Mouse (Mus musculus): ENCODE results near the gene Reep3. TPM values are rescaled to one million over a fixed set of nuclear protein-coding genes. Genes with fewer than 3 reads are reported as not detected.

The Reep3 gene
- polyA plus RNA-seq, 1 experiment = 14.7 TPM

- Histone ChIP-seq H3K27me3 (ENCODE audit: control insufficient read depth, insufficient read depth, insufficient read length) (no peaks in the 10 kb centered on the region), H3K79me2 (ENCODE audit: control insufficient read depth, insufficient read depth) (peaks cover 35% of the 10 kb centered on the region), H3K36me3 (ENCODE audit: control insufficient read depth, insufficient read depth) (no peaks in the 10 kb centered on the region), H3ac (ENCODE audit: control insufficient read depth, insufficient read length, low read depth) (no peak overlapping the region), H3K79me3 (ENCODE audit: low read depth) (peaks cover 7% of the 10 kb centered on the region), H3K4me3 (ENCODE audit: insufficient read depth, poor library complexity, severe bottlenecking) (no peak overlapping the region)
- TF ChIP-seq USF1 (IDR thresholded peaks at IDR 0.05; ENCODE audit: low read depth) = no peak
- no peak for TF ChIP-seq MYOG (IDR thresholded peaks at IDR 0.05; ENCODE audit: control insufficient read depth, extremely low read depth, insufficient read length)
- TF ChIP-seq CTCF (IDR thresholded peaks at IDR 0.05; ENCODE audit: control insufficient read depth, insufficient read depth, insufficient read length) = no peak
- TF ChIP-seq CEBPB (IDR thresholded peaks at IDR 0.05; ENCODE audit: low read depth) = no peak
- no peak for TF ChIP-seq MAX (IDR thresholded peaks at IDR 0.05)
- TF ChIP-seq MYOD1 (IDR thresholded peaks at IDR 0.05; ENCODE audit: control insufficient read depth, insufficient read length, low read depth) = no peak
Observed at GRCm38 (mm10) chr10:67055867-67056856, 40.6 kb downstream of the Reep3 start.

GRCm38 (mm10) chr10:67053475-67053874 lies 43.3 kb downstream of the Reep3 start:
- no peaks in the 10 kb centered on the region for H3K36me3 ChIP-seq (ENCODE audit: control insufficient read depth, insufficient read depth)
- TF ChIP-seq CEBPB (IDR thresholded peaks at IDR 0.05; ENCODE audit: low read depth) = no peak
- no peak for TF ChIP-seq FOSL1 (IDR thresholded peaks at IDR 0.05; ENCODE audit: insufficient read depth, low read length, poor library complexity, severe bottlenecking)
- TF ChIP-seq MAX (IDR thresholded peaks at IDR 0.05) = no peak
- TF ChIP-seq MYOG (IDR thresholded peaks at IDR 0.05; ENCODE audit: control insufficient read depth, extremely low read depth, insufficient read length) = no peak
- no peak overlapping the region for H3ac ChIP-seq (ENCODE audit: control insufficient read depth, insufficient read length, low read depth)
- H3K79me2 ChIP-seq (ENCODE audit: control insufficient read depth, insufficient read depth) = peaks cover 30% of the 10 kb centered on the region
- H3K79me3 ChIP-seq (ENCODE audit: low read depth) = peaks cover 7% of the 10 kb centered on the region
- no peak overlapping the region for H3K4me3 ChIP-seq (ENCODE audit: insufficient read depth, poor library complexity, severe bottlenecking)
- no peaks in the 10 kb centered on the region for H3K27me3 ChIP-seq (ENCODE audit: control insufficient read depth, insufficient read depth, insufficient read length)

- H3ac ChIP-seq (ENCODE audit: control insufficient read depth, insufficient read length, low read depth) = no peak overlapping the region
- no peaks in the 10 kb centered on the region for H3K36me3 ChIP-seq (ENCODE audit: control insufficient read depth, insufficient read depth)
- no peak overlapping the region for H3K4me3 ChIP-seq (ENCODE audit: insufficient read depth, poor library complexity, severe bottlenecking)
- TF ChIP-seq MAX (IDR thresholded peaks at IDR 0.05) (no peak), CEBPB (IDR thresholded peaks at IDR 0.05; ENCODE audit: low read depth) (no peak), FOSL1 (IDR thresholded peaks at IDR 0.05; ENCODE audit: insufficient read depth, low read length, poor library complexity, severe bottlenecking) (no peak), USF1 (IDR thresholded peaks at IDR 0.05; ENCODE audit: low read depth) (no peak), CTCF (IDR thresholded peaks at IDR 0.05; ENCODE audit: control insufficient read depth, insufficient read depth, insufficient read length) (no peak), MYOD1 (IDR thresholded peaks at IDR 0.05; ENCODE audit: control insufficient read depth, insufficient read length, low read depth) (no peak), MYOG (IDR thresholded peaks at IDR 0.05; ENCODE audit: control insufficient read depth, extremely low read depth, insufficient read length) (no peak)
- H3K79me2 ChIP-seq (ENCODE audit: control insufficient read depth, insufficient read depth) = peaks cover 26% of the 10 kb centered on the region
- H3K79me3 ChIP-seq (ENCODE audit: low read depth) = peaks cover 7% of the 10 kb centered on the region
- H3K27me3 ChIP-seq (ENCODE audit: control insufficient read depth, insufficient read depth, insufficient read length) = no peaks in the 10 kb centered on the region
Observed at GRCm38 (mm10) chr10:67052429-67052828, 44.3 kb downstream of the Reep3 start.

GRCm38 (mm10) chr10:67051466-67051865 lies 45.3 kb downstream of the Reep3 start:
- no peak overlapping the region for H3ac ChIP-seq (ENCODE audit: control insufficient read depth, insufficient read length, low read depth)
- peaks cover 11% of the 10 kb centered on the region for H3K79me3 ChIP-seq (ENCODE audit: low read depth)
- no peaks in the 10 kb centered on the region for H3K36me3 ChIP-seq (ENCODE audit: control insufficient read depth, insufficient read depth)
- no peaks in the 10 kb centered on the region for H3K27me3 ChIP-seq (ENCODE audit: control insufficient read depth, insufficient read depth, insufficient read length)
- H3K4me3 ChIP-seq (ENCODE audit: insufficient read depth, poor library complexity, severe bottlenecking) = no peak overlapping the region
- H3K79me2 ChIP-seq (ENCODE audit: control insufficient read depth, insufficient read depth) = peaks cover 29% of the 10 kb centered on the region
- no peak for TF ChIP-seq USF1 (IDR thresholded peaks at IDR 0.05; ENCODE audit: low read depth)
- no peak for TF ChIP-seq CEBPB (IDR thresholded peaks at IDR 0.05; ENCODE audit: low read depth)
- TF ChIP-seq MYOG (IDR thresholded peaks at IDR 0.05; ENCODE audit: control insufficient read depth, extremely low read depth, insufficient read length) = no peak
- TF ChIP-seq MYOD1 (IDR thresholded peaks at IDR 0.05; ENCODE audit: control insufficient read depth, insufficient read length, low read depth) = no peak
- TF ChIP-seq MAX (IDR thresholded peaks at IDR 0.05) = no peak
- TF ChIP-seq CTCF (IDR thresholded peaks at IDR 0.05; ENCODE audit: control insufficient read depth, insufficient read depth, insufficient read length) = no peak
- TF ChIP-seq FOSL1 (IDR thresholded peaks at IDR 0.05; ENCODE audit: insufficient read depth, low read length, poor library complexity, severe bottlenecking) = no peak

GRCm38 (mm10) chr10:67050766-67051165 lies 46.0 kb downstream of the Reep3 start:
- peaks cover 26% of the 10 kb centered on the region for H3K79me2 ChIP-seq (ENCODE audit: control insufficient read depth, insufficient read depth)
- no peak overlapping the region for H3K4me3 ChIP-seq (ENCODE audit: insufficient read depth, poor library complexity, severe bottlenecking)
- no peak overlapping the region for H3ac ChIP-seq (ENCODE audit: control insufficient read depth, insufficient read length, low read depth)
- H3K27me3 ChIP-seq (ENCODE audit: control insufficient read depth, insufficient read depth, insufficient read length) = no peaks in the 10 kb centered on the region
- H3K36me3 ChIP-seq (ENCODE audit: control insufficient read depth, insufficient read depth) = no peaks in the 10 kb centered on the region
- H3K79me3 ChIP-seq (ENCODE audit: low read depth) = peaks cover 9% of the 10 kb centered on the region
- TF ChIP-seq MYOD1 (IDR thresholded peaks at IDR 0.05; ENCODE audit: control insufficient read depth, insufficient read length, low read depth) (no peak), USF1 (IDR thresholded peaks at IDR 0.05; ENCODE audit: low read depth) (no peak), FOSL1 (IDR thresholded peaks at IDR 0.05; ENCODE audit: insufficient read depth, low read length, poor library complexity, severe bottlenecking) (no peak), CTCF (IDR thresholded peaks at IDR 0.05; ENCODE audit: control insufficient read depth, insufficient read depth, insufficient read length) (no peak), MAX (IDR thresholded peaks at IDR 0.05) (no peak), CEBPB (IDR thresholded peaks at IDR 0.05; ENCODE audit: low read depth) (no peak), MYOG (IDR thresholded peaks at IDR 0.05; ENCODE audit: control insufficient read depth, extremely low read depth, insufficient read length) (no peak)
